Mouse (Mus musculus) gastrocnemius, postnatal 4 days (tissue): ENCODE results near the gene Cyb5d2. TPM values are rescaled to one million over a fixed set of nuclear protein-coding genes. Genes with fewer than 3 reads are reported as not detected.

Experiments
- total RNA-seq, 2 experiments: library from RNA; stranded (reverse); gene quantifications; 2 replicates each; pipeline ENCODE4 v1.2.3; 2021

The Cyb5d2 gene
- total RNA-seq, 2 experiments from 2014 or later = 7.0 to 8.1 TPM

Other genes starting within 250 kb of the Cyb5d2 start
- under 1 TPM; 0.16 to 0.17 TPM for gene Spns3, start 245.6 kb downstream of the Cyb5d2 start, total RNA-seq
- gene Ube2g1, start 188.9 kb downstream of the Cyb5d2 start, total RNA-seq = 10 to 100 TPM; 36.0 to 46.5 TPM
- 10 to 100 TPM; 30.7 to 31.2 TPM for gene Ankfy1, start 106.1 kb downstream of the Cyb5d2 start, total RNA-seq
- 10 to 100 TPM; 29.5 to 34.7 TPM for gene Zzef1, start 84 bp upstream of the Cyb5d2 start, total RNA-seq
- gene Atp2a3, start 165.0 kb upstream of the Cyb5d2 start, total RNA-seq = 10 to 100 TPM; 19.0 to 24.8 TPM
- 1 to 10 TPM; 2.3 to 3.1 TPM for gene P2rx1, start 203.0 kb upstream of the Cyb5d2 start, total RNA-seq
- 1 to 10 TPM; 5.4 to 6.2 TPM for gene Camkk1, start 222.9 kb upstream of the Cyb5d2 start, total RNA-seq